9 mouse cellular contexts compared by ENCODE assay signal in the genomic region with DNA sequence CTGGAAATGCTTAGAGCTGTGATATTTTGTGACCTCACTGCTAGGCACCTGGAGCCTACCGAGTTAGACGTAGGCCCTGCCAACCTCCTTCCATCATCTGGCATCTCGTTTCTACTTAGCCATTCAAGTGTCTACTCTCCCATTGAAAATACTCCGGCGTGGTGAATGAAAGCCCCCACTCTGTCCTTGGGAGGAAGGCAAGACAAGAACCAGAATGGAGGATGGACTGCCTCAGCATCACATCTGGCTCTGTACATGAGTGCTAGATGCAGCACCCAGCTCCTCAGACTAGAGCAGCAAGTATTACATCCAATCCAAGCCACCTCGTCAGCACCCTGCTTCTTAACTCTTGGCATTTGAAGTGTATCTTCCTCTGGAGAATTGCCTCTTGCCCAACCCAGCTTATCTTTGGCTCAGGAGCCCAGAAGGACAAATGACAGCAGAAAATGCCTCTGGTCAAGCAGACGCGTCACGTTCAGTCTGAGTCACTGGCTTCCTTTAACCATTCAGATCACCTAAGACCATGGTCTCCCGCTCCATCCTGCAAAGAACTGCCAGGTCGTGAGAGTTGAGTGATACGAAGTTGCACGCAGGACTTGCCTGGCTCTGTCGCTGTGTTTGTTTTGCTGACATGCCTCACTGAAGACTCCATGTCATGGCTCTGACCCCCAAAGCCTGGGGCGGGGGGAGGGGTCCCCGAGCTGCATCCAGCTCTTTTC.
A peak's percentile ranks its signal among the peaks of the same experiment; 100 is the strongest.
DNase-seq lines count a peak whose midpoint lies in the region; ATAC-seq and TF ChIP-seq lines count a peak whose summit lies in the region.
"Had no signal": no experiment of that assay in that cellular context is flagged by ENCODE, and none has a peak within 500 bp of the region (broad histone marks: within the 10 kb centered on the region; RNA-seq: fewer than 3 reads in every experiment).

No protein-coding gene starts in this region.

- peak; percentile 38; the same call in 1 of the 2 replicates for ATAC-seq in kidney, embryonic 14.5 days (ENCODE audit: low FRiP score, low TSS enrichment)
- ATAC-seq in forebrain, embryonic 16.5 days, result no peak; the same call in 1 of the 2 replicates
- ATAC-seq in midbrain, embryonic 12.5 days (ENCODE audit: low FRiP score, low read depth), result no peak; the same call in 1 of the 2 replicates
- no peak for ATAC-seq in megakaryocyte progenitor cell, adult 5-6 weeks (replicated peaks; ENCODE audit: poor library complexity)

- H3K4me3 ChIP-seq in kidney, embryonic 14.5 days (ENCODE audit: low read length), result peak overlapping the region; percentile 26; the same call in 1 of the 2 replicates
- no peak overlapping the region for H3K4me3 ChIP-seq in kidney, adult 2 months (ENCODE audit: insufficient read depth, low read depth, low read length)
- peak overlapping the region; percentile 38 for H3K4me3 ChIP-seq in forebrain, embryonic 16.5 days (replicated peaks; ENCODE audit: low read length)
- H3K4me3 ChIP-seq in midbrain, embryonic 12.5 days, result peak overlapping the region; percentile 34

- no peaks in the 10 kb centered on the region for H3K9me3 ChIP-seq in kidney, embryonic 14.5 days (ENCODE audit: control insufficient read depth, low read length)
- H3K9me3 ChIP-seq in forebrain, embryonic 16.5 days (ENCODE audit: control insufficient read depth, low read length), result no peaks in the 10 kb centered on the region
- no peaks in the 10 kb centered on the region for H3K9me3 ChIP-seq in midbrain, embryonic 12.5 days

- no peaks in the 10 kb centered on the region for H3K36me3 ChIP-seq in kidney, embryonic 14.5 days (ENCODE audit: control insufficient read depth, insufficient read depth, low read length)
- H3K36me3 ChIP-seq in kidney, adult 2 months (ENCODE audit: control insufficient read depth, insufficient read depth, low read length), result no peaks in the 10 kb centered on the region
- H3K36me3 ChIP-seq in forebrain, embryonic 16.5 days (ENCODE audit: control insufficient read depth, insufficient read depth), result no peaks in the 10 kb centered on the region
- no peaks in the 10 kb centered on the region for H3K36me3 ChIP-seq in midbrain, embryonic 12.5 days

- 50% methylated on average over 16 of the region's 16 CpGs for WGBS in kidney, embryonic 14.5 days
- 49% methylated on average over 16 of the region's 16 CpGs for whole genome bisulfite sequencing in kidney, adult 2 months
- WGBS in forebrain, embryonic 16.5 days, result 44% methylated on average over 16 of the region's 16 CpGs
- 60% methylated on average over 16 of the region's 16 CpGs for WGBS in midbrain, embryonic 12.5 days

- no peak overlapping the region for H3K27ac ChIP-seq in kidney, embryonic 14.5 days (ENCODE audit: low read depth, low read length)
- no peak overlapping the region for H3K27ac ChIP-seq in kidney, adult 2 months (ENCODE audit: insufficient read depth, low read depth, low read length)
- peak overlapping the region; percentile 38 for H3K27ac ChIP-seq in forebrain, embryonic 16.5 days (ENCODE audit: low read length)
- H3K27ac ChIP-seq in midbrain, embryonic 12.5 days (replicated peaks), result no peak overlapping the region

- no peaks in the 10 kb centered on the region for H3K27me3 ChIP-seq in kidney, embryonic 14.5 days (ENCODE audit: control insufficient read depth, insufficient read depth, low read length)
- no peaks in the 10 kb centered on the region for H3K27me3 ChIP-seq in kidney, adult 2 months (replicated peaks; ENCODE audit: control insufficient read depth, insufficient read depth, low read length)
- H3K27me3 ChIP-seq in forebrain, embryonic 16.5 days (replicated peaks; ENCODE audit: control insufficient read depth, insufficient read depth, low read length), result no peaks in the 10 kb centered on the region
- peaks cover 3% of the 10 kb centered on the region; the same call in 1 of the 2 replicates for H3K27me3 ChIP-seq in midbrain, embryonic 12.5 days

- no peak for TF ChIP-seq CTCF in kidney, adult 2 months (conservative IDR thresholded peaks at IDR 0.05; ENCODE audit: insufficient read depth, insufficient read length, low read depth, low read length)

- DNase-seq in kidney, adult 2 months, result no peak
- peak; percentile 38 for DNase-seq in adrenal gland, adult 8-10 months
- DNase-seq in T-cell, adult 2 months (ENCODE audit: low spot score), result no peak
- no peak for DNase-seq in testis, postnatal 14 days (ENCODE audit: low spot score)
- DNase-seq: cerebellum, adult 9-11 months had no signal

- 0 out of 2 replicates have a peak overlapping the region, but pooled peaks have one; percentile 31 for H3K9ac ChIP-seq in kidney, embryonic 14.5 days (ENCODE audit: low read depth, low read length)
- H3K9ac ChIP-seq in forebrain, embryonic 16.5 days (replicated peaks; ENCODE audit: low read depth, low read length), result peak overlapping the region; percentile 34
- no peak overlapping the region for H3K9ac ChIP-seq in midbrain, embryonic 12.5 days (replicated peaks)

- H3K4me2 ChIP-seq in kidney, embryonic 14.5 days (replicated peaks; ENCODE audit: low read depth, low read length), result peak overlapping the region; percentile 46
- H3K4me2 ChIP-seq in forebrain, embryonic 16.5 days (ENCODE audit: low read length), result peak overlapping the region; percentile 53
- H3K4me2 ChIP-seq in midbrain, embryonic 12.5 days (replicated peaks), result peak overlapping the region; percentile 49

- no peak for TF ChIP-seq POLR2A in kidney, adult 2 months (IDR thresholded peaks at IDR 0.05; ENCODE audit: low read depth, low read length)

- H3K4me1 ChIP-seq in kidney, embryonic 14.5 days (ENCODE audit: control insufficient read depth, insufficient read depth, low read length), result no peaks in the 10 kb centered on the region; the same call in 1 of the 2 replicates
- H3K4me1 ChIP-seq in kidney, adult 2 months (ENCODE audit: control insufficient read depth, insufficient read depth, low read length), result no peaks in the 10 kb centered on the region
- H3K4me1 ChIP-seq in forebrain, embryonic 16.5 days (replicated peaks; ENCODE audit: control insufficient read depth, insufficient read depth, low read length), result peaks cover 12% of the 10 kb centered on the region
- peaks cover 14% of the 10 kb centered on the region for H3K4me1 ChIP-seq in midbrain, embryonic 12.5 days
